Mouse (Mus musculus) stomach, embryonic 14.5 days (tissue): ENCODE results near the gene Fxyd6. TPM values are rescaled to one million over a fixed set of nuclear protein-coding genes. Genes with fewer than 3 reads are reported as not detected.

Source experiments
- ATAC-seq: fragments of 200-750 bp; cut with Nextera tagmentation; 2 replicates; pipeline ENCODE4 v1.8.0; 2017; ENCODE audit warnings: low read depth, moderate TSS enrichment; ENCODE audit not compliant: insufficient number of reproducible peaks, insufficient read depth, low FRiP score
- H3K27ac ChIP-seq: fragments of 300-500 bp; sonication (generic); 2 replicates; pipeline ENCODE4 v1.5.1; 2014; ENCODE audit warnings: mild to moderate bottlenecking, low read length, moderate library complexity, mixed read lengths
- H3K27me3 ChIP-seq: fragments of 300-500 bp; sonication (generic); 2 replicates; pipeline ENCODE4 v1.6.1; 2014; ENCODE audit warnings: low read length, control low read depth, mixed read lengths; ENCODE audit not compliant: control insufficient read depth, insufficient read depth
- H3K36me3 ChIP-seq: fragments of 300-500 bp; sonication (generic); 2 replicates; pipeline ENCODE4 v1.6.1; 2014; ENCODE audit warnings: mild to moderate bottlenecking, control low read depth, low read length, moderate library complexity, mixed read lengths; ENCODE audit not compliant: control insufficient read depth, insufficient read depth
- H3K4me1 ChIP-seq: fragments of 300-500 bp; sonication (generic); 2 replicates; pipeline ENCODE4 v1.6.1; 2014; ENCODE audit warnings: low read length, control low read depth, mixed read lengths; ENCODE audit not compliant: control insufficient read depth, insufficient read depth
- H3K4me2 ChIP-seq: fragments of 300-500 bp; sonication (generic); replicated peaks from 2 replicates; pipeline ENCODE4 v1.6.1; 2014; ENCODE audit warnings: low read depth, low read length, control low read depth
- H3K4me3 ChIP-seq: fragments of 300-500 bp; sonication (generic); 2 replicates; pipeline ENCODE4 v1.5.1; 2014; ENCODE audit warnings: low read depth, low read length, control low read depth
- H3K9ac ChIP-seq: fragments of 300-500 bp; sonication (generic); replicated peaks from 2 replicates; pipeline ENCODE4 v1.6.1; 2014; ENCODE audit warnings: low read depth, mild to moderate bottlenecking, control low read depth, low read length, moderate library complexity, mixed read lengths
- H3K9me3 ChIP-seq: fragments of 300-500 bp; sonication (generic); 2 replicates; pipeline ENCODE4 v1.6.1; 2016; ENCODE audit warnings: low read depth, low read length, control low read depth; ENCODE audit not compliant: control insufficient read depth
- WGBS: fragments of 180-500 bp; shearing (Covaris S2); extraction: QIAGEN DNeasy Blood & Tissue Kit; methylation state at CpG from one replicate; pipeline ENCODE4 v1.1.7; 2014; 5-methylcytosine and 5-hydroxymethylcytosine counted together
- polyA plus RNA-seq: library from polyadenylated mRNA; unstranded; fragments of >200 nt; fragmentation: Nextera tagmentation; extraction: Ambion mirVana; gene quantifications from 2 replicates; pipeline ENCODE4 v1.2.1, GENCODE M21; 2014

Gene Fxyd6
- polyA plus RNA-seq: 61.4 and 63.5 TPM in 2 replicates

DNA sequence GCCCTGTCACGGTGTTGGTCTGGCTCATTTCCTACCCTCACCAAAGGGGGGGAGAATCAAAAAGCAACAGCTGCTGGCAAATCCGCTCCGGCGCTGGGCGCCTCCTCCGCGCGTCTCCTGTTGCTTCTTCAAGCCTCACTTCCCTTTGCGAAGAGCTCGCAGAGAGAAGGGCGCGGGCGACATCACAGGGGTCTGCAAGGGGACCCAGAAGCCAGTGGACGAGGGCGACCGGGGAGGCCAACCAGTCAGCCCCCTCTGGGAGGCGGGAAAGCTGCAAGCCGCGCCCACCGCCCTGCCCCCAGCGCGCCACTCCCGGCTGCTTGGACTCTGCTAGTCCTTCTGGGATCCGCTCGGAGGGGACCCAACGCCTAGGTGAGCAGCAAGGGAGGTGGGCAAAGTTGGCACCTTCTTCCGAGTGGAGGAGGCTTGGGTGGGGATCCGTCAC is at the start of gene Fxyd6:
Gene Fxyd6, plus strand, starts transcription at position 69 of the 445 bp plus-strand sequence.
- Histone ChIP-seq H3K4me3 (peak within 1 kb of the TSS; percentile 40), H3K9me3 (no peaks in the 10 kb centered on the region), H3K36me3 (no peaks in the 10 kb centered on the region), H3K27ac (peak within 1 kb of the TSS; percentile 7; the same call in 1 of the 2 replicates), H3K4me2 (peak within 1 kb of the TSS; percentile 56), H3K4me1 (no peaks in the 10 kb centered on the region), H3K9ac (peak within 1 kb of the TSS; percentile 26), H3K27me3 (no peaks in the 10 kb centered on the region)
- 1% methylated on average over 28 of the region's 28 CpGs for WGBS
- ATAC-seq: peak; percentile 54; the same call in 1 of the 2 replicates

DNA sequence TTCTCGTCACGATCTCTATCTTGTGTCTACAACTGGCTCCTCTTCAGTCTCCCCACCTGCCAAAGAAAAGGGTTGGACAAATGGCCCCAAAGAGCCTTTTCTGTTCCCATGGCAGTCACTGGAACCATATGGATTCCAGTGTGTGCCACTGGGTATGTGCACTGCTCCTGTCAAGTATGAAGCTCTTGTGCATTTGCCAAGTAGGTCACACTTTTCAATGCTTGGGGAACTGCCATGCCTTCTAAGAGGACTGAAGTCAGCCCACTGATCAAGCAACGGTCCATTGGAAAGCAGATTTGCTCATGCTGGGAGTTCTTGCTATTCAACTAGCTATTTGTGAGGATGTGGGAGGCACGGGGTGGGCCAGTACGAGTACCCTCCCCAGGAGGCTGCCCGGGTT is 48.5 kb upstream of the Fxyd6 start:
- no peak overlapping the region for H3K9ac ChIP-seq
- ATAC-seq: no peak
- WGBS: 86% methylated on average over 6 of the region's 6 CpGs
- H3K36me3 ChIP-seq: no peaks in the 10 kb centered on the region
- no peaks in the 10 kb centered on the region for H3K27me3 ChIP-seq
- no peak overlapping the region for H3K4me2 ChIP-seq
- no peaks in the 10 kb centered on the region for H3K9me3 ChIP-seq
- H3K4me1 ChIP-seq: peaks cover 11% of the 10 kb centered on the region; the same call in 1 of the 2 replicates
- H3K4me3 ChIP-seq: no peak overlapping the region
- no peak overlapping the region for H3K27ac ChIP-seq

DNA sequence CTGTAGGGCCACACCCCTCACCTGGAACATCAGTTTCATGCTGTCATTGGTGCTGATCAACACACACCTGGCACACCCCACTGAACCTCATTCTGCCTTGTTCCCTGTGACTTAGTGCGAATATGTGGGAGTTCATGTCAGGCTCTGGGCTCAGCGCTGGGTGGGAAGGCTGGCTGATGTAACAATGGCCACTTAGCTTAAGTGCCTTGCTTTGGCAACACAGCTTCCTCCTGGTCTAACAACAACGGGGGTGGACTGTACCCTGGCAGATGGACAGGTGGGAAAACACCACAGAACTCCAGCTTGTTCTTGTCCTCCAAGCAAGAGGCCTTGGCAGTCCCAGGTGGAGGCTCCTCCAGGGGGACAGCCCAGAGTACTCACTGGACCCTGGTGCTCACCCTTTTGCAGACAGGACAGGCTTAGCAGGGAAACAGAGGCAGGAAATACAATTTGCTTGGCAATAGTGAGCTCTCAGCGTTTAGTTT is 48.0 kb upstream of the Fxyd6 start:
- Histone ChIP-seq H3K4me2 (no peak overlapping the region), H3K36me3 (no peaks in the 10 kb centered on the region), H3K4me1 (peaks cover 11% of the 10 kb centered on the region; the same call in 1 of the 2 replicates), H3K9ac (no peak overlapping the region), H3K4me3 (no peak overlapping the region), H3K27ac (no peak overlapping the region), H3K9me3 (no peaks in the 10 kb centered on the region), H3K27me3 (no peaks in the 10 kb centered on the region)
- no peak for ATAC-seq
- 72% methylated on average over 4 of the region's 4 CpGs for WGBS

DNA sequence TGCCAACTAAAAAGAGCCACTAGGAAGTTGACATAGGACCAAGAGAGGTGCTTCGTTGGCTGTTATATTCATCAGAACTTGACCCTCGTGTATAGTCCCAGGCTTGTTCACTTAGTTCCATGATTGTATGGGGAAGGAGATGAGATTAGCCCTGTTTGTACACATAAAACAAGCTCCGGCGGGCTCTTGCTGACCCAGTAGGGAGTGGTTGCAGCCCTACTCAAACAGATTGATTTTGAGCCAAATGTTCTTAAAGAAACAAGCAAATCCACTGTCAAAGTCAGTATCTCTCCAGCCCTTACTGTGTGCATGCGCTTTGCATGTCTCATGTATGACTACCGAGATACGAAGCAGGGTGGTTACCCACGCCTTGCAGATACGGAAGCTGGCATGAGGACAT is 43.6 kb upstream of the Fxyd6 start:
- H3K27ac ChIP-seq: no peak overlapping the region
- no peak overlapping the region for H3K4me2 ChIP-seq
- H3K36me3 ChIP-seq: no peaks in the 10 kb centered on the region
- H3K27me3 ChIP-seq: no peaks in the 10 kb centered on the region
- WGBS: 86% methylated on average over 9 of the region's 9 CpGs
- no peak for ATAC-seq
- H3K4me3 ChIP-seq: no peak overlapping the region
- no peaks in the 10 kb centered on the region for H3K4me1 ChIP-seq
- no peaks in the 10 kb centered on the region for H3K9me3 ChIP-seq
- no peak overlapping the region for H3K9ac ChIP-seq

DNA sequence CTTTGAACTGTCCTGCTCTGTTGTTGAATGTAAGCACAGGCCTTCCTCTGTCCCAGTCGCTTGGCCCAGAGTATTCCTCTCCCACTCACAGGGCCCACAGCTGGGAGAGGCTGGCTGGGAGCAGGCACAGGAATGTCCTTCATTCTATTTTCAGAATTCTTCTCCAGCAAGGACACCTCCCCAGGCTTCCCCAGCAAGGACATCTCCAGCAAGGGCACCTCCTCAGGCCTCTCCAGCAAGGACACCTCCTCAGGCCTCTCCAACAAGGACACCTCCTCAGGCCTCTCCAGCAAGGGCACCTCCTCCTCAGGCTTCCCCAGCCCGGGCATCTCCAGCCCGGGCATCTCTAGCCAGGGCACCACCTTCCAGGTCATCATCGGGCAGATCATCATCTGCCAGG is 41.7 kb upstream of the Fxyd6 start:
- H3K27ac ChIP-seq: no peak overlapping the region
- H3K9ac ChIP-seq: no peak overlapping the region
- H3K4me3 ChIP-seq: no peak overlapping the region
- no peak overlapping the region for H3K4me2 ChIP-seq
- no peak for ATAC-seq
- no peaks in the 10 kb centered on the region for H3K9me3 ChIP-seq
- H3K36me3 ChIP-seq: no peaks in the 10 kb centered on the region
- H3K27me3 ChIP-seq: no peaks in the 10 kb centered on the region
- 87% methylated on average over 4 of the region's 4 CpGs for WGBS
- H3K4me1 ChIP-seq: no peaks in the 10 kb centered on the region

DNA sequence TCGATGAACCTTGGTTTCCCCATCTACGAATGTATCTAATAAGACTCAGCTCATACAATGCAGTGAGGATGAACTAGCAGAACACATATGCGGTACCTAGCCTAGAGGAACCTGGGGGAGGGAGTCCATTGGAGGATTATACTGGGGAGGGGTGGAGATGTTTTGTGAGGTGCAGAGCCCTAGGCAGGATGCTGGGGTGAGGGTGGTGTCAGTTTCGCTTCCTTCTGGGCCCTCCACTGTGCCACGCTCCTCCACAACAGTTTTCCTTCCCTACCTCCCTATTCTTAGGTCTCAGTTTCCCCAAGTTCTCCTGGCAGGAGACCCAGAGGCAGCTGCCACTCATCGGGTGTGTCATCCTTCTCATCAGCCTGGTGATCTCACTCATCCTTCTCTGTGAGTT is 40.4 kb upstream of the Fxyd6 start:
- no peaks in the 10 kb centered on the region for H3K4me1 ChIP-seq
- H3K9me3 ChIP-seq: no peaks in the 10 kb centered on the region
- H3K27ac ChIP-seq: no peak overlapping the region
- no peaks in the 10 kb centered on the region for H3K27me3 ChIP-seq
- no peak overlapping the region for H3K4me2 ChIP-seq
- no peak overlapping the region for H3K4me3 ChIP-seq
- WGBS: 88% methylated on average over 6 of the region's 6 CpGs
- H3K36me3 ChIP-seq: no peaks in the 10 kb centered on the region
- no peak for ATAC-seq
- no peak overlapping the region for H3K9ac ChIP-seq

DNA sequence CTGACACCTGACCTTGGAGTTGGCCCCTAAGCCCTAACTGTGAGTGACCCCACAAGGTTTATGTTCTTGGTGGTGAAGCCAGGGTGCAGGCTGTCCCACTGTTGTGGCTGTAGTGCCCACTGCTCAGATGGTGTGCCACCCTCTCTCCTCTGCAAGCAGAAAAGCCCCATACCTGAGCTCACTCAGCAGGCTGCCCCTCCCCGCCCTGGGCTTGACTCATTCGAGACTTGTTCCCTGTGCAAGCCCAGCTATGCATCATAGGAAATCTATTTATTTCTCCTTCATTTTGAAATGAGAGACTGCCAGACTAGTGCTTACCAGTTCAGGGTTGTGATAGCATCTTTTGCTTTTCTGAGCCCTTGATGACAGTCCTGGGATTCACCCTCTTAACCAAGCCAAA is 32.6 kb upstream of the Fxyd6 start:
- 54% methylated on average over 2 of the region's 2 CpGs for WGBS
- H3K27me3 ChIP-seq: no peaks in the 10 kb centered on the region
- H3K4me1 ChIP-seq: no peaks in the 10 kb centered on the region
- no peak overlapping the region for H3K4me2 ChIP-seq
- H3K9me3 ChIP-seq: no peaks in the 10 kb centered on the region
- no peak overlapping the region for H3K4me3 ChIP-seq
- no peak overlapping the region for H3K9ac ChIP-seq
- no peaks in the 10 kb centered on the region for H3K36me3 ChIP-seq
- H3K27ac ChIP-seq: no peak overlapping the region
- ATAC-seq: no peak

DNA sequence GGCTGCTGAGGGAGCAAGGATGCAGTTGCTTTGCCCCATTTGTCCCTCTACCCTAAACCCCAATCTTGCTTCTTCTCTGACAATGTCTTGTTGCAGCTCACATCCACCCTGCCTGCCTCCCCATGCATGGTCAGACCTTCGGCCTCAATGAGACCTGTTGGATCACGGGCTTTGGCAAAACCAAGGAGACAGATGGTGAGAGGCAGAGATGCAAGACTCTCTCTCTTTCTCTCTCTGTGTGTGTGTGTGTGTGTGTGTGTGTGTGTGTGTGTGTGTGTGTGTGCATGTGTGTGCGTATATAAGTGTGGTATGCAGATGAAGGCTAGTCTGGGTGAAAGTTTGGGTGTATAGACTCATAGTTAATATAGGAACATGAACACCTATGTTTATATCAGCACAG is 26.9 kb upstream of the Fxyd6 start:
- H3K4me1 ChIP-seq: no peaks in the 10 kb centered on the region
- no peaks in the 10 kb centered on the region for H3K9me3 ChIP-seq
- 88% methylated on average over 3 of the region's 3 CpGs for WGBS
- no peak overlapping the region for H3K4me3 ChIP-seq
- H3K9ac ChIP-seq: no peak overlapping the region
- no peak overlapping the region for H3K4me2 ChIP-seq
- no peak for ATAC-seq
- no peaks in the 10 kb centered on the region for H3K36me3 ChIP-seq
- H3K27ac ChIP-seq: no peak overlapping the region
- no peaks in the 10 kb centered on the region for H3K27me3 ChIP-seq

DNA sequence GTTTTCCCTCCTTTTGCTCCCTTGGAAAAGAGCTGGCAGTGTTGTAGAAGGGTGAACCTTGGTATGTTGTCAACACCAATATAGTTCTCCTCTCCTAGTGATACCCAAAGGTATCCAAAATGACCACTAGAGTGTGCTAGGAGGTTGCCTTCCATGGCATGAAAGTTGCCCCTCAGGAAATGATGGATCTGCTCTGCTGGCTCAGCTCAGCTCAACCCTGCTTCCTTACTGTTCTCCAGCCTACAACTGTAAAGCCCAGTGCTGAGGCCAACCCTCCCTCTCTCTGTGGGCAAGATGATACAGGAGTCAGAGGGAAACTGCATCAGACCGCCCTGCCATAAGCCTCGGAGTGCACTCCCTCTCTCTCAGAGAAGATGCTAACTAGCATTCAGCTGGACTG is 24.5 kb upstream of the Fxyd6 start:
- ATAC-seq: no peak
- Histone ChIP-seq H3K27ac (no peak overlapping the region), H3K9ac (no peak overlapping the region), H3K4me2 (no peak overlapping the region), H3K9me3 (no peaks in the 10 kb centered on the region), H3K36me3 (no peaks in the 10 kb centered on the region), H3K4me1 (no peaks in the 10 kb centered on the region), H3K4me3 (no peak overlapping the region), H3K27me3 (no peaks in the 10 kb centered on the region)
- 66% methylated on average over 2 of the region's 2 CpGs for WGBS
